Mouse (Mus musculus) heart, embryonic 12.5 days (tissue): ENCODE measurements around the gene Ubald1. TPM values are rescaled to one million over a fixed set of nuclear protein-coding genes. Genes with fewer than 3 reads are reported as not detected.

Experiments
- ATAC-seq: fragments of 200-750 bp; cut with Nextera tagmentation; 2 replicates; pipeline ENCODE4 v1.8.0; 2017; ENCODE audit warnings: moderate TSS enrichment, moderate library complexity; ENCODE audit not compliant: insufficient number of reproducible peaks, low FRiP score
- H3K27ac ChIP-seq: fragments of 300-500 bp; sonication (generic); 2 replicates; pipeline ENCODE4 v1.5.1; 2016; ENCODE audit warnings: mild to moderate bottlenecking, moderate library complexity; ENCODE audit not compliant: poor library complexity, severe bottlenecking
- H3K27me3 ChIP-seq: fragments of 300-500 bp; sonication (generic); replicated peaks from 2 replicates; pipeline ENCODE4 v1.6.1; 2016; ENCODE audit warnings: mild to moderate bottlenecking, moderate library complexity
- H3K36me3 ChIP-seq: fragments of 300-500 bp; sonication (generic); 2 replicates; pipeline ENCODE4 v1.6.1; 2016; ENCODE audit warnings: mild to moderate bottlenecking, moderate library complexity
- H3K4me1 ChIP-seq: fragments of 300-500 bp; sonication (generic); replicated peaks from 2 replicates; pipeline ENCODE4 v1.6.1; 2016; ENCODE audit warnings: mild to moderate bottlenecking
- H3K4me2 ChIP-seq: fragments of 300-500 bp; sonication (generic); 2 replicates; pipeline ENCODE4 v1.6.1; 2016; ENCODE audit warnings: mild to moderate bottlenecking, moderate library complexity
- H3K4me3 ChIP-seq: fragments of 300-500 bp; sonication (generic); 2 replicates; pipeline ENCODE4 v1.5.1; 2016; ENCODE audit warnings: mild to moderate bottlenecking
- H3K9ac ChIP-seq: fragments of 300-500 bp; sonication (generic); 2 replicates; pipeline ENCODE4 v1.6.1; 2016; ENCODE audit warnings: mild to moderate bottlenecking, moderate library complexity
- H3K9me3 ChIP-seq: fragments of 300-500 bp; sonication (generic); replicated peaks from 2 replicates; pipeline ENCODE4 v1.6.1; 2016; ENCODE audit warnings: mild to moderate bottlenecking, moderate library complexity
- whole genome bisulfite sequencing: fragments of 180-500 bp; shearing (Covaris S2); methylation state at CpG from one replicate; pipeline ENCODE4 v1.1.7; 2016; 5-methylcytosine and 5-hydroxymethylcytosine counted together
- polyA plus RNA-seq: library from polyadenylated mRNA; unstranded; fragments of >200 nt; fragmentation: Nextera tagmentation; extraction: Ambion mirVana; gene quantifications from 2 replicates; pipeline ENCODE4 v1.2.1, GENCODE M21; 2016

Gene Ubald1
- polyA plus RNA-seq, 1 experiment from 2014 or later, result 26.8 TPM

DNA sequence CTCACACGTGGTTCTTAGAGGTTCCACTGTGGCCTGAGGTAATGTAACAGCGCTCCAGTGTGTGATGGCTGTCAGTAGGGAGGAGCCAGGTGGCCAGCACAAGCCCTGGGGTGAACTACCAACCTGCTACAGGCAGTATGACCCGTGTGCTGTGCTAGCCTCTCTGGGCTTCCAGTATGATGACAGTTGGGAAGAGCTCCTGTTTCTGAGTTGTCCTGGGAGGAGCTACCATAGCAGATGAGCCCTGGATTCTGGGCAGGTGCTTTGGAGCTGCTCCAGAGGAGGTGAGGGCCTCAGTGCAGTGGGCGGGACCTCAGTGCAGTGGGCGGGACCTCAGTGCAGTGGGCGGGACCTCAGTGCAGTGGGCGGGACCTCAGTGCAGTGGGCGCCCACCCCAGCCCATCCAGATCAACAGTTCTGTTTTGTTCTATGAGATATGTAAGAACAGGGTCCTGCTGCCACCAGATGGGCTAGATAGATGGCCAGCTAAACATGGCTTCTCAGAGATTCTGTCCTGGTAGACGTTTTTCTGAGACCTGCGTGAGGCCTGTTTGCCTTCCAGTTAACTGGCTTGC lies 32.0 kb upstream of the Ubald1 start:
- no peaks in the 10 kb centered on the region for H3K27me3 ChIP-seq
- ATAC-seq, result no peak
- H3K27ac ChIP-seq, result no peak overlapping the region
- WGBS, result 76% methylated on average over 10 of the region's 10 CpGs
- H3K4me3 ChIP-seq, result no peak overlapping the region
- H3K4me2 ChIP-seq, result no peak overlapping the region
- peaks cover 23% of the 10 kb centered on the region for H3K4me1 ChIP-seq
- peaks cover 87% of the 10 kb centered on the region for H3K36me3 ChIP-seq
- no peaks in the 10 kb centered on the region for H3K9me3 ChIP-seq
- H3K9ac ChIP-seq, result no peak overlapping the region

DNA sequence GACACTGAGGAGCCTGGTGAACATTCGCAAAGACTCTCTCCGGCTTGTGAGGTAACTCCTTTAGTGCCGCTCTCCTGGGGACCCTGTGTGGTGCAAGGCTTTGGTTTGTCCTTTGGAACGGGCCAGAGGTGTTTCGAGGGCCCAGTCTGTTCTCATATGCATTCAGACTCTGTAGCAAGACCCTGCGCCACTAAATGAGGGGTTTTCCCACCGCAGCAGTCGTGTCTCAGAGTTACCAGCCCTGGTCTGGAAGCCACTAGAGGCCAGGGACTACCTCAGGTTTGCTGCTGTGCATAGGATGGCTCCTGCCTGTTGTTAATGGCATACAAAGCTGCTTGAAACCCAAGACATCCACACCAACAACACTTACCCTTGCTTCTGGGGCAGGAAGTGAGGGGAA lies 30.6 kb upstream of the Ubald1 start:
- H3K4me1 ChIP-seq, result peaks cover 21% of the 10 kb centered on the region
- peaks cover 76% of the 10 kb centered on the region for H3K36me3 ChIP-seq
- no peak overlapping the region for H3K4me2 ChIP-seq
- no peak overlapping the region for H3K9ac ChIP-seq
- no peak for ATAC-seq
- H3K4me3 ChIP-seq, result no peak overlapping the region
- no peak overlapping the region for H3K27ac ChIP-seq
- no peaks in the 10 kb centered on the region for H3K27me3 ChIP-seq
- no peaks in the 10 kb centered on the region for H3K9me3 ChIP-seq
- WGBS, result 93% methylated on average over 8 of the region's 8 CpGs

DNA sequence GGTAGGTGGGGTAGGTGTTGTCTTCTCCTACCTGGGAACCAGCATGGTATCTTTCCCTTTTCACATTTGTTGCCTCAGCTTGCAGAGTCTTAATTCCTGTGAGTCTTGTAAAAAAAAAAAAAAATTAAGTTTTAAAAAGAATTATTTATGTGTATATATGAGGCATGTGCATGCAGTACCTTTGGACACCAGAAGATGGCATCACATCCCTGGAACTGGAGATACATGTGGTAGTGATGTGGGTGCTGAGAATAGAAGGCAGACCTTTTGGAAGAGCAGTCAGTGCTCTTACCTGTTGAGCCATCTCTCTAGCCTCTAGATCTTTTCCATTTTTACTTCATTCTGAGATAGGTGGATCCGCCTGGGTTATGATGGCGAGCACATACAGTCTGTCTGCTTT lies 29.6 kb upstream of the Ubald1 start:
- no peak overlapping the region for H3K27ac ChIP-seq
- no peaks in the 10 kb centered on the region for H3K9me3 ChIP-seq
- H3K27me3 ChIP-seq, result no peaks in the 10 kb centered on the region
- H3K36me3 ChIP-seq, result peaks cover 69% of the 10 kb centered on the region
- WGBS, result 98% methylated on average over 2 of the region's 2 CpGs
- no peak for ATAC-seq
- H3K4me3 ChIP-seq, result no peak overlapping the region
- H3K4me2 ChIP-seq, result no peak overlapping the region
- H3K9ac ChIP-seq, result no peak overlapping the region
- H3K4me1 ChIP-seq, result peaks cover 23% of the 10 kb centered on the region

GRCm38 (mm10) chr16:4907972-4908371 lies 27.9 kb upstream of the Ubald1 start:
- no peak overlapping the region for H3K4me2 ChIP-seq
- H3K9ac ChIP-seq, result no peak overlapping the region
- H3K27me3 ChIP-seq, result no peaks in the 10 kb centered on the region
- H3K9me3 ChIP-seq, result no peaks in the 10 kb centered on the region
- H3K4me3 ChIP-seq, result no peak overlapping the region
- WGBS, result 62% methylated on average over 4 of the region's 5 CpGs
- no peak for ATAC-seq
- no peak overlapping the region for H3K27ac ChIP-seq
- peaks cover 55% of the 10 kb centered on the region for H3K36me3 ChIP-seq
- peaks cover 24% of the 10 kb centered on the region for H3K4me1 ChIP-seq

DNA sequence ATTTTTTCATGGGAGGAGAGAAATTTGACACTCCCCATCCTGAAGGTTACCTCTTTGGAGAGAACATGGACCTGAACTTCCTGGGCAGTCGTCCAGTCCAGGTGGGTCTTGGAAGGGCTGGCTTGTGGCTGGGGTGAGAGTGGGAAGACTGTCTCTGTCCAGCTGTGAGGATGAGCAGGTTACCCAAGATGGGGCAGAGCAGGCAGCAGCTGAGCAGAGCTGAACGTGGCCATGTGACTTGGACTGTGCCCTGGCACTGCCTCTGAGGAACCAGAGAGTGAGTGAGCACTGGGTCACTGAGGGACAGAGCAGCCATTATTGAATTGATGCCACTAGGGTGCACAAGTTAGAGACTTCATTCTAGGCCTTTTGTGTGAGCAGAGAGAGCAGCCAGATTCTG lies 27.3 kb upstream of the Ubald1 start:
- Histone ChIP-seq H3K9ac (no peak overlapping the region), H3K9me3 (no peaks in the 10 kb centered on the region), H3K4me3 (no peak overlapping the region), H3K4me2 (no peak overlapping the region), H3K27me3 (no peaks in the 10 kb centered on the region), H3K36me3 (peaks cover 50% of the 10 kb centered on the region), H3K4me1 (peaks cover 18% of the 10 kb centered on the region), H3K27ac (no peak overlapping the region)
- WGBS, result 77% methylated on average over 2 of the region's 2 CpGs
- ATAC-seq, result no peak

GRCm38 (mm10) chr16:4906559-4906958 lies 26.4 kb upstream of the Ubald1 start:
- peaks cover 41% of the 10 kb centered on the region for H3K36me3 ChIP-seq
- ATAC-seq, result no peak
- H3K4me1 ChIP-seq, result peaks cover 23% of the 10 kb centered on the region
- no peak overlapping the region for H3K9ac ChIP-seq
- H3K4me2 ChIP-seq, result no peak overlapping the region
- no peak overlapping the region for H3K27ac ChIP-seq
- no peaks in the 10 kb centered on the region for H3K27me3 ChIP-seq
- no peaks in the 10 kb centered on the region for H3K9me3 ChIP-seq
- no peak overlapping the region for H3K4me3 ChIP-seq

DNA sequence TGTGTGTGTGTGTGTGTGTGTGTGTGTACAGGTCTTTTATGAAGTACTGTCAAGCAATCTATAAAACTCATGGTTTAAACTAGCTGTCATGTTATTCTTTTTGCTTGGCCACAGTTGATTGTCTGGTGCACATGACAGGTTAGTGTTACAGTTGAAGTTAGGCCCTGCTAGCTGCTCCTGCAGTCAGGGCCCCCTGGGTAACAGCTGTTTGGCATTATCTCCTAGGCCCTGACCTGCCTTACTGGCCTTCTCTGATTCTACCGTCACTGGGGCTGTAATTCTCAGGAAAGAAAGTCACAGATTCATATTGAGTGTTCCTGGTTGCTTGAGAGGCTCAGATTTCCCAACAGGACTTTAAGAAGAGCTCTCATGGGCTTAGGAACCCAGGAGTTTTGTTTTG lies 25.5 kb upstream of the Ubald1 start:
- no peaks in the 10 kb centered on the region for H3K9me3 ChIP-seq
- no peak for ATAC-seq
- no peaks in the 10 kb centered on the region for H3K27me3 ChIP-seq
- H3K4me1 ChIP-seq, result peaks cover 30% of the 10 kb centered on the region
- H3K36me3 ChIP-seq, result peaks cover 37% of the 10 kb centered on the region
- no peak overlapping the region for H3K4me3 ChIP-seq
- H3K9ac ChIP-seq, result 0 out of 2 replicates have a peak overlapping the region, but pooled peaks have one; percentile 28
- no peak overlapping the region for H3K27ac ChIP-seq
- H3K4me2 ChIP-seq, result no peak overlapping the region
- whole genome bisulfite sequencing, result 43% methylated on average over 1 of the region's 1 CpGs

DNA sequence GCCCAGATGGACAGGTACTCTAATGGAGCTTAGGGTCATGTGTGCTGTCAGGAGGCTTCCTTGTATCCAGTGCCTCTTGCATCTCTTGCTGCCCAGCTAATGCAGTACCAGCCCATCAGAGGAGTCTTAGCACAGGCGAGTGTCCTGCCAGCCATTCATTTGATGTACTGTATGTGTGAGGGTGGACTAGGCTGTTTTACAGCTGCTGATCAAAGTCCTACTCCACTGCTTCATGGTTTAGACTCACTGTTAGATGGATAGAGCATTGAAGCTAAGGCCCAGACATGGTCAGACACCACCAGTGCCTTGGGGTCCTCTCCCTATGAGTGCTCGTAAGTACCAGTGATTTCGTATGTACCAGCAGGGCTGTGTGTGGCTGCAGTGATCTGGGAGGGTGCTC lies 24.8 kb upstream of the Ubald1 start:
- H3K36me3 ChIP-seq, result peaks cover 32% of the 10 kb centered on the region
- no peak for ATAC-seq
- H3K27me3 ChIP-seq, result no peaks in the 10 kb centered on the region
- WGBS, result 83% methylated on average over 3 of the region's 3 CpGs
- H3K27ac ChIP-seq, result no peak overlapping the region
- H3K4me1 ChIP-seq, result peaks cover 33% of the 10 kb centered on the region
- no peak overlapping the region for H3K4me2 ChIP-seq
- no peak overlapping the region for H3K9ac ChIP-seq
- no peak overlapping the region for H3K4me3 ChIP-seq
- H3K9me3 ChIP-seq, result no peaks in the 10 kb centered on the region

DNA sequence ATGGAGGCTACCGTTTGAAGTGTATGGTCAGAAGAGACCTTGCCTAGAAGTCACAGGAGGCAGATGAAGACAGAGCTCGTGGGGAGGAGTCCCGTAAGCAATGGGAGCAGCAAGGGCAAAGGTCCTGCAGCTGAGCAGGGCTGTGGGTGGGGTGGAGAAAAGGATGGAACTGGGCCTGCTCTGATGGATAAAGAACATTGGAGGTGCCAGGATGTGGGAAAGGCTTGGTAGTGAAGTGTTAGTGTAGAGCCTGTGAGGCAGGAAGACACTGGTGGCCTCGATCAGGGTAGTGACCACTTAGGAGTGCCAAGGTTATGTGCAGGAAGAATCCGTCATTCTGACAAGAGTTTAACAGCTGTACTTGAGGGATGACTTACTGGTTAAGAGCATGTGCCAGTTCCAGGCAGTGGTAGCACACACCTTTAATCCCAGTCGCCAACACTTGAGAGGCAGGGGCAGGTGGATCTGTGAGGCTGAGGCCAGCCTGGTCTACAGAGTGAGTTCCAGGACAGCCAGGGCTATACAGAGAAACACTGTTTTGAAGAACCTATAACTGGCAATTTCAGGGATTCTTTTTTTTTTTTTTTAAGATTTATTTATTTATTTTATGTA lies 23.5 kb upstream of the Ubald1 start:
- Histone ChIP-seq H3K4me2 (no peak overlapping the region), H3K27ac (no peak overlapping the region), H3K4me3 (no peak overlapping the region), H3K36me3 (peaks cover 19% of the 10 kb centered on the region), H3K9me3 (no peaks in the 10 kb centered on the region), H3K4me1 (peaks cover 34% of the 10 kb centered on the region), H3K27me3 (no peaks in the 10 kb centered on the region), H3K9ac (no peak overlapping the region)
- ATAC-seq, result no peak
- WGBS, result 73% methylated on average over 6 of the region's 6 CpGs

DNA sequence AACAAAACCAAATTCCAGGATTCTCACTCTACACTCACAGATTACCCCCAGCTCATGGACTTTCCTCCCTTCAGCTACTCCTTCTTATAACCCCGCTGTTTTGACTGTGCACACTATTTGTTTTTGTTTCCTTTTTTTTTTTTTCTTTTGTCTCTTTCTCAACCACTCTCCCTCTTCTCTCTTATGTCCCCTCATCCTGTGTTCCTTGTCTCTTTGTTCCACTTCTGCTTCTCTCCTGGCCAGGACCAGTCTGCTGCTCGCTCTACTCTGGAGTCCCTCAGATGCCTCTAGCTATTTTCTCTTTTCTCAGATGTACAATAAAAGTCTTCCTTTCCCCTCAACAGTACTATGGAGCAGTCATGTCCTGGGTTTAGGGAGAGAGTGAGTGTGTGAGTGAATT lies 22.3 kb upstream of the Ubald1 start:
- no peak overlapping the region for H3K27ac ChIP-seq
- no peak for ATAC-seq
- 63% methylated on average over 2 of the region's 2 CpGs for WGBS

DNA sequence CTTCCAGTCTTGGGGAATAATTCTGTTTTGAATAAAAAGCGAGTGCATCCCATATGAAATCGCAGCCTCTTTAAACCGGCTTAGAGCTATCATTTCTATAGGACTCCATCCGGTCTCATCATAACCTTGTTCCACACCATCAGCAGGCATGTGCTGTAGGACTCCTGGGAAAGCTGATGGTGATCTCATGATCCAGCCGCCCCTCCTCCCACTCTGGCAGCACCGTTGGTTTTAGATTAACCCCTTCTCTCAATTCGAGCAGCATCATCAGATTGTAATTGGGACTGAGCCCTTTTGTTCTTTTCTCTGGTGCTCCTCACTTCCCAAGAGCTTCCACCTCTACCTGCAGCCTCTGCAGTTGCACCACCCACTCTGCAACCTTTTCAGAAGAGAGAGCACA lies 21.1 kb upstream of the Ubald1 start:
- H3K27ac ChIP-seq, result no peak overlapping the region
- no peak overlapping the region for H3K9ac ChIP-seq
- H3K27me3 ChIP-seq, result no peaks in the 10 kb centered on the region
- H3K4me3 ChIP-seq, result no peak overlapping the region
- peaks cover 49% of the 10 kb centered on the region for H3K4me1 ChIP-seq
- no peak overlapping the region for H3K4me2 ChIP-seq
- no peaks in the 10 kb centered on the region for H3K9me3 ChIP-seq
- ATAC-seq, result no peak
- 61% methylated on average over 7 of the region's 7 CpGs for WGBS
- 0 out of 2 replicates have a peak, but pooled peaks cover 6% of the 10 kb centered on the region for H3K36me3 ChIP-seq

More for the DNA sequence above, 22.3 kb upstream of the Ubald1 start:
- Histone ChIP-seq H3K27me3 (no peaks in the 10 kb centered on the region), H3K36me3 (peaks cover 10% of the 10 kb centered on the region), H3K4me2 (no peak overlapping the region), H3K4me3 (no peak overlapping the region), H3K4me1 (peaks cover 36% of the 10 kb centered on the region), H3K9me3 (no peaks in the 10 kb centered on the region), H3K9ac (no peak overlapping the region)

DNA sequence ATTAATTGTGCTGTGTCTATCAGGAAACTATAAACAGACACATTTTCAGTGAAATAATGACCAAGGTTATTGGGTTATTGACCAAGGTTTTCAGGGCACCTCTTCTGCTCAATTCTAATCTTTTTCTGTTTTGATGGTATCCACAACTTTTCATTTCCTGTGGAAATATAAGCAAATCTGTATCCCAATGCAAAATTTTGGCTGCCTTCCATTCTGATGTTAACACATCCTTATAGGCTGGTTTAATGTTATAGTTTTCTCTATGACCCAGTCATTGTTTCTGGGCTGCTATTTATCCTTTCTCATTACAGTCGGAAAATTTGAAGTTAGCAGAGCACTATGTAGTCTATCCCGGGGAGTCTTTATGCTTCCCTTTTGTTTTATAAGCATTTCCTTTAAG lies 19.6 kb upstream of the Ubald1 start:
- Histone ChIP-seq H3K4me2 (no peak overlapping the region), H3K36me3 (0 out of 2 replicates have a peak, but pooled peaks cover 6% of the 10 kb centered on the region), H3K9ac (no peak overlapping the region), H3K27ac (no peak overlapping the region), H3K9me3 (no peaks in the 10 kb centered on the region), H3K4me1 (peaks cover 54% of the 10 kb centered on the region), H3K27me3 (no peaks in the 10 kb centered on the region), H3K4me3 (no peak overlapping the region)
- no peak for ATAC-seq
- WGBS, result 65% methylated on average over 2 of the region's 2 CpGs
